Mouse (Mus musculus) heart, adult 2 months (tissue): ENCODE data around the gene Nf2. TPM values are rescaled to one million over a fixed set of nuclear protein-coding genes. Genes with fewer than 3 reads are reported as not detected.
A peak's percentile ranks its signal among the peaks of the same experiment; 100 is the strongest.

Experiments
- DNase-seq, 2 experiments: peaks; one replicate each; pipeline ENCODE4 v3.0.0; 2021
- H3K27ac ChIP-seq: fragments of 200-600 bp; 2 replicates; pipeline ENCODE4 v1.8.1; 2022
- H3K27me3 ChIP-seq: fragments of 200-500 bp; 2 replicates; pipeline ENCODE4 v1.6.1; 2012; ENCODE audit warnings: mild to moderate bottlenecking, low read length, inconsistent platforms, mixed read lengths; ENCODE audit not compliant: control insufficient read depth, insufficient read depth
- H3K36me3 ChIP-seq: fragments of 200-500 bp; 2 replicates; pipeline ENCODE4 v1.6.1; 2012; ENCODE audit warnings: low read length, inconsistent platforms; ENCODE audit not compliant: control insufficient read depth, insufficient read depth
- H3K4me1 ChIP-seq: fragments of 200-500 bp; 2 replicates; pipeline ENCODE4 v1.6.1; 2011; ENCODE audit warnings: low read length; ENCODE audit not compliant: control insufficient read depth, insufficient read depth
- H3K4me3 ChIP-seq: fragments of 200-600 bp; 2 replicates; pipeline ENCODE4 v1.8.1; 2022
- H3K79me2 ChIP-seq: fragments of 200-500 bp; replicated peaks from 2 replicates; pipeline ENCODE4 v1.6.1; 2012; ENCODE audit warnings: mild to moderate bottlenecking, inconsistent platforms, low read length, moderate library complexity, mixed read lengths; ENCODE audit not compliant: control insufficient read depth, insufficient read depth
- H3K9ac ChIP-seq: fragments of 200-500 bp; 2 replicates; pipeline ENCODE4 v1.6.1; 2012; ENCODE audit warnings: low read depth, mild to moderate bottlenecking, control low read depth, inconsistent platforms, low read length, mixed read lengths
- CTCF ChIP-seq: fragments of 200-600 bp; IDR thresholded peaks from 2 replicates; pipeline ENCODE4 v1.8.1; 2022; ENCODE audit warnings: antibody characterized with exemption, mild to moderate bottlenecking, moderate library complexity
- EP300 ChIP-seq: fragments of 200-500 bp; IDR thresholded peaks from 2 replicates; pipeline ENCODE4 v1.6.1; 2011; ENCODE audit warnings: low read depth, low read length, control low read depth; ENCODE audit not compliant: insufficient read depth
- POLR2A ChIP-seq: fragments of 200-500 bp; IDR thresholded peaks from 2 replicates; pipeline ENCODE4 v1.6.1; 2011; ENCODE audit warnings: mild to moderate bottlenecking, low read depth, low read length, control low read depth; ENCODE audit not compliant: insufficient read depth
- WGBS: fragments of 180-500 bp; shearing (Covaris S2); methylation state at CpG from one replicate; pipeline ENCODE4 v1.1.7; 2018; 5-methylcytosine and 5-hydroxymethylcytosine counted together
- intact Hi-C: fragments of 180-260 bp; cut with DNase I; formaldehyde crosslinking; loops from one replicate; pipeline ENCODE4 v1.15.1; 2025
- polyA plus RNA-seq: library from polyadenylated mRNA; depleted of rRNA; stranded (reverse); fragments of >200 nt; gene quantifications from 2 replicates; pipeline ENCODE4 v1.2.3, GENCODE M21; 2012
- total RNA-seq, 2 experiments: library from RNA; stranded (reverse); gene quantifications; 2 replicates each; pipeline ENCODE4 v1.2.3; 2021

The Nf2 gene
- total and polyA plus RNA-seq, 3 experiments = 57.1 to 85.0 (median 77.1) TPM

DNA sequence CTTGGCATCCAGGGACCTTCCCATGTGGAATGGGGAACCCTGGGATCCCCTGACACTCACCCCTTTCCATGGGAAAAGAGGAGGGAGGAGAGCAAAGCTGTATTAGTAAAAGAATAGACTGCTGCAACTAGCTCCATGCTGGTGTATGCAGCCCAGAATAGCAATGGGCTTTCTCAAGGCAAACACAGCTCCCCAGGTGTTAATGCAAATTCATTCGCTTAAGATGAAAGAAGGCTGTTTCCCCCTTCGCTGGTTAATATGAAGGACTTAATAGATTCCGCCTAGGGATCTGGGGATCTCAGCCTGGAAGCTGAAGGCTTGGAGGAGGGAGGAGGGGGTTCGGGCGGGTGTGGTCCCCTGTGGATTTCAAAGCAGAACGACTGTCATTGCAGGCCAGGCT, 87.3 kb downstream of the Nf2 start:
- H3K27ac ChIP-seq = no peak overlapping the region
- WGBS = 26% methylated on average over 6 of the region's 6 CpGs
- H3K79me2 ChIP-seq = no peaks in the 10 kb centered on the region
- H3K9ac ChIP-seq = no peak overlapping the region
- H3K4me3 ChIP-seq = no peak overlapping the region
- no peaks in the 10 kb centered on the region for H3K27me3 ChIP-seq
- no peaks in the 10 kb centered on the region for H3K36me3 ChIP-seq
- no peaks in the 10 kb centered on the region for H3K4me1 ChIP-seq
- intact Hi-C loops = no loop called here
- no peak for TF ChIP-seq CTCF
- no peak for TF ChIP-seq EP300
- TF ChIP-seq POLR2A = no peak
- no peak for DNase-seq

GRCm38 (mm10) chr11:4760438-4760837, 88.9 kb downstream of the Nf2 start:
- intact Hi-C loops = no loop called here
- DNase-seq = peak; percentile 42 to 49

GRCm38 (mm10) chr11:4757789-4758158, 91.6 kb downstream of the Nf2 start:
- DNase-seq = no peak
- intact Hi-C loops = no loop called here
- Histone ChIP-seq H3K9ac (no peak overlapping the region), H3K4me1 (no peaks in the 10 kb centered on the region), H3K27ac (no peak overlapping the region), H3K36me3 (no peaks in the 10 kb centered on the region), H3K4me3 (no peak overlapping the region), H3K79me2 (no peaks in the 10 kb centered on the region), H3K27me3 (no peaks in the 10 kb centered on the region; the same call in 1 of the 2 replicates)
- WGBS = 48% methylated on average over 4 of the region's 4 CpGs
- TF ChIP-seq EP300 (no peak), POLR2A (no peak)

More at GRCm38 (mm10) chr11:4760438-4760837, 88.9 kb downstream of the Nf2 start:
- H3K4me1 ChIP-seq = no peaks in the 10 kb centered on the region
- H3K27me3 ChIP-seq = no peaks in the 10 kb centered on the region; the same call in 1 of the 2 replicates
- H3K27ac ChIP-seq = no peak overlapping the region
- no peaks in the 10 kb centered on the region for H3K36me3 ChIP-seq
- no peak overlapping the region for H3K9ac ChIP-seq
- WGBS = 12% methylated on average over 4 of the region's 4 CpGs
- no peak overlapping the region for H3K4me3 ChIP-seq
- H3K79me2 ChIP-seq = no peaks in the 10 kb centered on the region
- no peak for TF ChIP-seq CTCF
- no peak for TF ChIP-seq EP300
- no peak for TF ChIP-seq POLR2A

DNA sequence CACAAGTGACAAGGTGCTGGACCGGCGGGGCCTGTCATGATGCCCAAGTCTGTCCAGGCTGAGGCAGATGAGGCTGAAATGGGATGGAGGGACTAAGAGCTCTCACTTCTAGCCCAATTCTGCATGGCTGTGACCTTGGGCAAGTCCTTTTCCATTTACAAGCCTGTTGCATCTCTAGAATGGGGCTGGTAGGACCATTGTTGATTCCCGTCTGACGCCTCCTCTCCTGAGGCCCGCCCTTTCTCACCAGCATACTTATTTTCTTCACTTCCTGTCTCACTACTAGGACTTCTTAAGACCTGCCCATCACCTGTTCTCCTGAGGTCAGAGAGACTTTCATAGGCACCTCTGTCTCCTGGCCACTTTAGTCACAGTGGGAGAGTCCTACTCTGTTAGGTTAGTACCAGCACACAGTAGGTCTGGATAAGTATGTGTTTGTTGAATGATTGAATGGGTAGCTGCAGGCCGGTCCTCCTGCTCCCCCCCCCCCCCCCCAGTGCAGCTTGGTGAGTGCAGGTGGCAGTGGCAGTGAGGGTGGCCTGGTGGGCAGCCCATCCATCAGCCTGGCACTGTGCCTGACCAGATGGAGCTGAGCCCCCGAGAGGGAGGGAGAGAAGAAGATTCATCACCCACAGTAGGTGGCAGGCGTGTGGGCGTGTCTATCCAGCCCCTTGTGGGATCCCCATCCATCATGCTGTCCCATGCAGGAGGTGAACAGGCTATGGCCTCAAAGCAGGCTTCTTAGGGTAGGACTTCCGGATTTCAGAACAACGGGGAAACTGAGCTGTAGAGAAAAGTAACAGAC, 92.2 kb downstream of the Nf2 start:
- H3K27me3 ChIP-seq = peaks cover 2% of the 10 kb centered on the region; the same call in 1 of the 2 replicates
- H3K79me2 ChIP-seq = no peaks in the 10 kb centered on the region
- H3K4me3 ChIP-seq = no peak overlapping the region
- 60% methylated on average over 11 of the region's 11 CpGs for WGBS
- H3K4me1 ChIP-seq = no peaks in the 10 kb centered on the region
- no peaks in the 10 kb centered on the region for H3K36me3 ChIP-seq
- TF ChIP-seq EP300 (no peak), POLR2A (no peak), CTCF (no peak)
- DNase-seq = no peak
- no peak overlapping the region for H3K27ac ChIP-seq
- intact Hi-C loops = no loop called here
- H3K9ac ChIP-seq = no peak overlapping the region

GRCm38 (mm10) chr11:4756460-4756859, 92.9 kb downstream of the Nf2 start:
- Histone ChIP-seq H3K27me3 (peaks cover 2% of the 10 kb centered on the region; the same call in 1 of the 2 replicates), H3K36me3 (no peaks in the 10 kb centered on the region), H3K4me1 (no peaks in the 10 kb centered on the region), H3K79me2 (no peaks in the 10 kb centered on the region), H3K27ac (no peak overlapping the region), H3K9ac (no peak overlapping the region), H3K4me3 (no peak overlapping the region)
- TF ChIP-seq POLR2A (no peak), CTCF (no peak), EP300 (no peak)
- no peak for DNase-seq
- intact Hi-C loops = no loop called here
- WGBS = 78% methylated on average over 9 of the region's 9 CpGs

DNA sequence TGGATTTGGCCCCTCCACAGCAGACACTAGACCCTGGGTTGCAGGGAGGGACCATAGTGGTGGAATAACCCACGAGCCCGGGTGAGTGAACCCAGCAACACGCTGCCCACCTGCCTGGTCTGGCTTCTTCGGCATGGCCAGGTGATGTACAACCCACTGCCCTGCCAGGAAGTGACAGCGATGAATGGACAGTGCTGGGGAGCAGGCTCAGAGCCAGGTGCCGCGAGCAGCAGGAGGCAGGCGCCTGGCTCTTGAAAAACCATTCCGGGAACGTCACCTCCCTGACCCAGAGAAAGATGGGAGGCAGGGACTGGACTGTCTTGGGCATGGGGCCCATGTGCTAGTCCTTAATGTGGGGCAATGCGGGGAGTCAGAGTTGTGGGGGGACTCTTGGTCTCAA, 94.5 kb downstream of the Nf2 start:
- DNase-seq = no peak
- Histone ChIP-seq H3K79me2 (no peaks in the 10 kb centered on the region), H3K9ac (no peak overlapping the region), H3K4me3 (no peak overlapping the region), H3K27me3 (peaks cover 3% of the 10 kb centered on the region; the same call in 1 of the 2 replicates), H3K4me1 (no peaks in the 10 kb centered on the region), H3K27ac (no peak overlapping the region), H3K36me3 (no peaks in the 10 kb centered on the region)
- intact Hi-C loops = no loop called here
- WGBS = 66% methylated on average over 11 of the region's 11 CpGs
- no peak for TF ChIP-seq EP300
- no peak for TF ChIP-seq POLR2A
- TF ChIP-seq CTCF = no peak
